Mouse (Mus musculus): ENCODE results near the gene Stxbp6. TPM values are rescaled to one million over a fixed set of nuclear protein-coding genes. Genes with fewer than 3 reads are reported as not detected.

The Stxbp6 gene
- polyA plus RNA-seq, 1 experiment from 2014 or later: 9.3 TPM

GRCm38 (mm10) chr12:44975266-44975665 is 99.2 kb downstream of the Stxbp6 start:
- Histone ChIP-seq H3K36me3 (ENCODE audit: control insufficient read depth, insufficient read depth, low read length) (no peaks in the 10 kb centered on the region), H3K27ac (replicated peaks) (no peak overlapping the region), H3K4me3 (ENCODE audit: low read depth, low read length) (no peak overlapping the region), H3K9ac (ENCODE audit: low read length) (no peak overlapping the region), H3K9me3 (ENCODE audit: control insufficient read depth, low read length) (no peaks in the 10 kb centered on the region), H3K4me2 (replicated peaks; ENCODE audit: low read depth) (no peak overlapping the region), H3K27me3 (ENCODE audit: control insufficient read depth, insufficient read depth, low read length) (no peaks in the 10 kb centered on the region), H3K4me1 (replicated peaks; ENCODE audit: control insufficient read depth, insufficient read depth) (no peaks in the 10 kb centered on the region)
- TF ChIP-seq CTCF (IDR thresholded peaks at IDR 0.05; ENCODE audit: low read depth) (no peak), EP300 (optimal IDR thresholded peaks at IDR 0.05) (no peak)
- no peak for DNase-seq (ENCODE audit: low spot score)
- 49% methylated on average over 3 of the region's 3 CpGs for WGBS
- no peak for ATAC-seq (ENCODE audit: low FRiP score, low TSS enrichment)

GRCm38 (mm10) chr12:44971477-44971876 is 103.0 kb downstream of the Stxbp6 start:
- Histone ChIP-seq H3K4me3 (ENCODE audit: low read depth, low read length) (no peak overlapping the region), H3K9ac (ENCODE audit: low read length) (no peak overlapping the region), H3K27ac (replicated peaks) (no peak overlapping the region), H3K9me3 (ENCODE audit: control insufficient read depth, low read length) (no peaks in the 10 kb centered on the region), H3K36me3 (ENCODE audit: control insufficient read depth, insufficient read depth, low read length) (no peaks in the 10 kb centered on the region), H3K4me2 (replicated peaks; ENCODE audit: low read depth) (no peak overlapping the region), H3K4me1 (replicated peaks; ENCODE audit: control insufficient read depth, insufficient read depth) (no peaks in the 10 kb centered on the region), H3K27me3 (ENCODE audit: control insufficient read depth, insufficient read depth, low read length) (no peaks in the 10 kb centered on the region)
- 64% methylated on average over 2 of the region's 2 CpGs for WGBS
- ATAC-seq (ENCODE audit: low FRiP score, low TSS enrichment): no peak
- no peak for TF ChIP-seq CTCF (IDR thresholded peaks at IDR 0.05; ENCODE audit: low read depth)
- TF ChIP-seq EP300 (optimal IDR thresholded peaks at IDR 0.05): no peak
- DNase-seq (ENCODE audit: low spot score): no peak

DNA sequence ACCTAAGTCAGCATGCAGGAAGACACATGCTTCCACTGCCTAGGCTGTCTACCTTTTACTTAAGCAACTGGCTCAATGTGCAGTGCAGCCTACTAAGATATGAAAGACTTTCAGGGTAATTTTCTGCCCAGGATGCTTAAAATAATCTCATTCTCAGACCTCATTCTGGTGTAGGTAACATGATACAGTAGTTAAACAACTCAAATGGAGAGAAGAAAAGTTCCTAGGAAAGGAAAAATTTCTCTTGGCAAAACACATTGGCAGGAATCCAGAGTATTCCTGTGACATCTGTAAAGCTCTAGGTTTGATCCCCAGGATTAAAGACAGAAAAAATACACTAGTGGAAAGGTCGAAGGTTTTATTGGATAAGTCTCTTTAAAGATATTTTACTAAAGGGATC is 107.1 kb downstream of the Stxbp6 start:
- no peak for ATAC-seq (ENCODE audit: low FRiP score, low TSS enrichment)
- Histone ChIP-seq H3K4me3 (ENCODE audit: low read depth, low read length) (no peak overlapping the region), H3K27me3 (ENCODE audit: control insufficient read depth, insufficient read depth, low read length) (no peaks in the 10 kb centered on the region), H3K27ac (replicated peaks) (no peak overlapping the region), H3K9me3 (ENCODE audit: control insufficient read depth, low read length) (no peaks in the 10 kb centered on the region), H3K9ac (ENCODE audit: low read length) (no peak overlapping the region), H3K4me2 (replicated peaks; ENCODE audit: low read depth) (no peak overlapping the region), H3K4me1 (replicated peaks; ENCODE audit: control insufficient read depth, insufficient read depth) (no peaks in the 10 kb centered on the region), H3K36me3 (ENCODE audit: control insufficient read depth, insufficient read depth, low read length) (no peaks in the 10 kb centered on the region)
- 43% methylated on average over 1 of the region's 1 CpGs for WGBS
- DNase-seq (ENCODE audit: low spot score): no peak
- TF ChIP-seq CTCF (IDR thresholded peaks at IDR 0.05; ENCODE audit: low read depth) (no peak), EP300 (optimal IDR thresholded peaks at IDR 0.05) (no peak)

DNA sequence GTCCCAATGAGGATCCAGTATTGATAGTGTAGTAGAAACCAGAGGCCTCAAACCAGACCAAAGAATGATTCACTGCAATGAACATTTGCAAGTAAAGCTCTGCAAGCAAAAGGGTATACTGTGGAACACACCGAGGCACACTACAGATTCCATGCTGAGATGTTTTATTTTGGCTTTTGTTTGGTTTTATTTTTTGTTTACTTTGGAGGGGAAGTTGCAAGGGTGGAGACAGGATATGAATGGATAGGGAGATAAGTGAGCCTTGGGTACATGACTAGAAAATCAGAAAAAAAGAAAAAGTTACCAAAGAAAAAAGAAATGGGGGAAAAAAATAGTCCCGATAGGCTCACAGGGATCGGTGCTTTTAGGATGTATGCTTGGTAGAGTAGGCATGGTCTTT is 117.0 kb downstream of the Stxbp6 start:
- TF ChIP-seq EP300 (optimal IDR thresholded peaks at IDR 0.05) (no peak), CTCF (IDR thresholded peaks at IDR 0.05; ENCODE audit: low read depth) (no peak)
- H3K27me3 ChIP-seq (ENCODE audit: control insufficient read depth, insufficient read depth, low read length): no peaks in the 10 kb centered on the region
- no peak overlapping the region for H3K4me3 ChIP-seq (ENCODE audit: low read depth, low read length)
- H3K4me1 ChIP-seq (replicated peaks; ENCODE audit: control insufficient read depth, insufficient read depth): no peaks in the 10 kb centered on the region
- no peak overlapping the region for H3K4me2 ChIP-seq (replicated peaks; ENCODE audit: low read depth)
- WGBS: 91% methylated on average over 3 of the region's 3 CpGs
- H3K36me3 ChIP-seq (ENCODE audit: control insufficient read depth, insufficient read depth, low read length): no peaks in the 10 kb centered on the region
- no peak for ATAC-seq (ENCODE audit: low FRiP score, low TSS enrichment)
- H3K9me3 ChIP-seq (ENCODE audit: control insufficient read depth, low read length): no peaks in the 10 kb centered on the region
- H3K9ac ChIP-seq (ENCODE audit: low read length): no peak overlapping the region
- no peak overlapping the region for H3K27ac ChIP-seq (replicated peaks)
- DNase-seq (ENCODE audit: low spot score): no peak

DNA sequence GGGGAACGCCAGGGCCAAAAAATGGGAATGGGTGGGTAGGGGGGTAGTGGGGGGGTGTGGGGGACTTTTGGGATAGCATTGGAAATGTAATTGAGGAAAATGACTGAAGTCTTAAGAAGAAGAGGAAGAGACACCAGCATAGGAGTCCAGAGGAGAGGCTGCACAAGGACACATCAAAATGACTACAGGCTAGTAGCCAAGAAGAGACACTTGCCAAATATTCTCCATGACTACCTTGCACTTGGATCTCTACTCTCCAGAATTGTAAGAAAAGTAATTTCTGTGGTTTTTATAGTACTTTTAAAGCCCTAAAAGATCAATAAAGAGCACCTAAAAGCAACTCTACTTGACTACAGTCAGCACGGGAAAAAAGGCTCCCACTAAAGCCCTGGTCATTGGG is 121.4 kb downstream of the Stxbp6 start:
- Histone ChIP-seq H3K27me3 (ENCODE audit: control insufficient read depth, insufficient read depth, low read length) (no peaks in the 10 kb centered on the region), H3K27ac (replicated peaks) (no peak overlapping the region), H3K4me1 (replicated peaks; ENCODE audit: control insufficient read depth, insufficient read depth) (no peaks in the 10 kb centered on the region), H3K9ac (ENCODE audit: low read length) (no peak overlapping the region), H3K4me2 (replicated peaks; ENCODE audit: low read depth) (no peak overlapping the region), H3K9me3 (ENCODE audit: control insufficient read depth, low read length) (no peaks in the 10 kb centered on the region), H3K4me3 (ENCODE audit: low read depth, low read length) (no peak overlapping the region), H3K36me3 (ENCODE audit: control insufficient read depth, insufficient read depth, low read length) (no peaks in the 10 kb centered on the region)
- 91% methylated on average over 2 of the region's 2 CpGs for WGBS
- no peak for DNase-seq (ENCODE audit: low spot score)
- ATAC-seq (ENCODE audit: low FRiP score, low TSS enrichment): no peak
- TF ChIP-seq CTCF (IDR thresholded peaks at IDR 0.05; ENCODE audit: low read depth) (no peak), EP300 (optimal IDR thresholded peaks at IDR 0.05) (no peak)

DNA sequence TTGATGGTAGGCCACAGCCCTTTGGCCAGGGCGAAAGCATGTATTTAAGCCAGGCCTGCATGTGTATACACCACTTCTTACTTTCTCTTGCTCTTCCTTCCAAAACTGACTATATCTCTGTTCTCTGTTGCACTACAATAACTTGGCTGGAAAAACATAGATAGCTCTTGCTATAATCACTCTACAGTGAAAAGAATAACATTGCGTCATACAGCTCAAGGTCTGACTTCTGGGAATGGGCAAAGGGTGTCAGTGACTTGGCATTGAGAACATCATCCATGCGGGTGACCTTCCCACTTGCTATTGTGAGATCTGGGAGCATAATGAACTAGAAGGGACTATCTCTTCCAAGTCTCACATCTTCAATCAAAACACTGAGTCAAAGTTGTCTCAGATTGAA is 122.4 kb downstream of the Stxbp6 start:
- Histone ChIP-seq H3K9me3 (ENCODE audit: control insufficient read depth, low read length) (no peaks in the 10 kb centered on the region), H3K4me1 (replicated peaks; ENCODE audit: control insufficient read depth, insufficient read depth) (no peaks in the 10 kb centered on the region), H3K27me3 (ENCODE audit: control insufficient read depth, insufficient read depth, low read length) (no peaks in the 10 kb centered on the region), H3K4me3 (ENCODE audit: low read depth, low read length) (no peak overlapping the region), H3K9ac (ENCODE audit: low read length) (no peak overlapping the region), H3K4me2 (replicated peaks; ENCODE audit: low read depth) (no peak overlapping the region), H3K27ac (replicated peaks) (no peak overlapping the region), H3K36me3 (ENCODE audit: control insufficient read depth, insufficient read depth, low read length) (no peaks in the 10 kb centered on the region)
- WGBS: 83% methylated on average over 3 of the region's 3 CpGs
- ATAC-seq (ENCODE audit: low FRiP score, low TSS enrichment) (no peak), DNase-seq (ENCODE audit: low spot score) (no peak)
- TF ChIP-seq EP300 (optimal IDR thresholded peaks at IDR 0.05) (no peak), CTCF (IDR thresholded peaks at IDR 0.05; ENCODE audit: low read depth) (no peak)
